Mouse (Mus musculus): Measurements from ENCODE around the gene Hist2h2bb. TPM values are rescaled to one million over a fixed set of nuclear protein-coding genes. Genes with fewer than 3 reads are reported as not detected.
A peak's percentile ranks its signal among the peaks of the same experiment; 100 is the strongest.
"Not testable (repeated sequence)": the region's sequence is repeated elsewhere in the genome, so short reads cannot be mapped to it uniquely, and the experiment has no call there.

Hist2h2bb gene
- polyA plus RNA-seq, 1 experiment from 2014 or later = 2.1 TPM

DNA sequence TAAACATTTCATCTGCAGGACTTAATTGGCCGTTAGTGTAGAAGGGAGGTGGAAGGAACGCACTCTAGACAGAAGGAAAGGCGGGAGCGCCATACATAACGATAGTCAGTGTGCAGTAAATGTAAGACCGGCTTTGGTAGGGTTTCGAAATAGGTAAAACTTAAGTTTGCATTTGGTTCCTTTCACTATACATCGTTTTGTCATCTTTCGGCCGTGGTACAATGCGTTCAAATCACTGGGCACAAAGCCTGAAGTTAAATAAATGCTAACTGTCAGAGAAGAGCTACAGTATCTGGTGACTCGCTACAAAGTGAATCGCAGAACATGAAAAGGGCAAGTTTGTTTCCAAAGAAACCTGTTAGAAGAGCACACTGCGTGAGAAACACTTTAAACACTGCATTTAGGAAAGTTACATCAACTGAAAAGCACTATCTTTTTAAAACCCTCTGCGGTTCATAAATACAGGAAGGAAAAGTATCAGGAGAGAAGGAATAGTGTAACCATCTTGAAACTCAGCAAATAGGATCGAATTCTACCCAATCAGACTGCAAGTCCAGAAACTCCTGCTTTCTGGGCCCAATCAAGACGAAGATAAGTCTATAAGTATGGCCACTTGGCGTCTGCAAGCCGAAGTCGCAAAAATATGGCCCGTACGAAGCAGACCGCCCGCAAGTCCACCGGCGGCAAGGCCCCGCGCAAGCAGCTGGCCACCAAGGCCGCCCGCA lies 1.3 kb upstream of the Hist2h2bb start, which contains the start of gene Hist2h3b:
Gene Hist2h3b, plus strand, starts transcription at position 604 of the 725 bp plus-strand sequence.
- 20% methylated on average over 28 of the region's 30 CpGs for WGBS
- H3K4me3 ChIP-seq (ENCODE audit: low read length) = peak within 1 kb of the TSS; percentile 59
- no peaks in the 10 kb centered on the region for H3K36me3 ChIP-seq (ENCODE audit: control insufficient read depth, insufficient read depth, low read length)
- H3K9me3 ChIP-seq (ENCODE audit: control insufficient read depth, low read length) = no peaks in the 10 kb centered on the region
- H3K27me3 ChIP-seq (replicated peaks; ENCODE audit: control insufficient read depth, insufficient read depth, low read length) = no peaks in the 10 kb centered on the region
- H3K9ac ChIP-seq (ENCODE audit: low read depth, low read length) = peak within 1 kb of the TSS; percentile 59
- H3K4me1 ChIP-seq (ENCODE audit: control insufficient read depth, insufficient read depth, low read depth, low read length) = peaks cover 12% of the 10 kb centered on the region
- peak; percentile 79 for ATAC-seq
- H3K4me2 ChIP-seq (ENCODE audit: low read length) = peak within 1 kb of the TSS; percentile 95
- H3K27ac ChIP-seq (ENCODE audit: low read depth, low read length) = peak within 1 kb of the TSS; percentile 93

GRCm38 (mm10) chr3:96268776-96269378 lies 675 bp upstream of the Hist2h2bb start:
- Histone ChIP-seq H3K4me3 (ENCODE audit: low read length) (peak overlapping the region; percentile 59), H3K4me2 (ENCODE audit: low read length) (peak overlapping the region; percentile 95), H3K4me1 (ENCODE audit: control insufficient read depth, insufficient read depth, low read depth, low read length) (peaks cover 10% of the 10 kb centered on the region), H3K9ac (ENCODE audit: low read depth, low read length) (peak overlapping the region; percentile 59), H3K27ac (ENCODE audit: low read depth, low read length) (peak overlapping the region; percentile 93)
- ATAC-seq = peak; percentile 35
- not testable (repeated sequence) for H3K27me3 ChIP-seq (replicated peaks; ENCODE audit: control insufficient read depth, insufficient read depth, low read length); H3K9me3 ChIP-seq (ENCODE audit: control insufficient read depth, low read length); H3K36me3 ChIP-seq (ENCODE audit: control insufficient read depth, insufficient read depth, low read length)
- 0% methylated on average over 11 of the region's 44 CpGs for whole genome bisulfite sequencing

DNA sequence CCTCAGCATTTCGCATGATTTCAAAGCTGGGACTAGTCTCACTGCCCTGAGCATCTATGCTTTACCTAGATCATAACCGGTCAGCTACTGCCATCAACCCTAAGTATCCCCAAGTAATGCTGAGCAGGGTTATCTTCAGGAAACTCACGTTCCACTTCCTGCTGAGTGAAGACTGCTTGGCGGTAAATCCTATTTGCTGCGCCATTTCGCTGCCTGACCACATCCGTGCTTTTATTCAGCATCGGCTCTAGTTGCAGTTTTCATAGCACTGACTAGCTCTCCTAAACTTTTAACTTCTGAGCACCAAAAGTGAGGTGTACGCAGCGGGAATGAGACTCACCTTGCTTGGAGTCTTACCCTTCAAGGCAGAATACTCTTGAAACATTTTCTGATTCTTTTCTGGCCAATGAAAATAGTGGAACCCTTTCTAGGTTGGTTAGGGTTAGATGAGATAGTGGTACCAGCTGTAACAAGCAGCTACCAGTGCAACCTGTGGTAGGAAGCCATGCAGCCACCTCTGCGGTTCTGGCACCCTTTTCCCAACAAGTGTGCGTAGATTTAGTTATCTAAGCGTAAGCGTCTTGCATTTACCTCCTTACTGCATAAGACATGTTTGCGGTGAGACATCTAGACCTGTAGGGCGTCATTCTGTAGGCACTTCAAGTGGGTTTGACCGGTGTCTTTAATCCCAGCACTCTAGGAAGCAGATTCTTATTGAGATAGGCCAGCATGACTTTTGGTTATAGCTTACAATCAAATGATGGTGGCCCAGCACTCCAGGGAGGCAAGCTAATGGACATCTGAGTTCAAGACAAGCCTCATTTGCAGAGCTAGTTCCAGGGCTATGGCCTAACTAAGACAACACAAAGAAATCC lies 4.3 kb downstream of the Hist2h2bb start:
- WGBS = 92% methylated on average over 17 of the region's 17 CpGs
- Histone ChIP-seq H3K9ac (ENCODE audit: low read depth, low read length) (no peak overlapping the region), H3K4me2 (ENCODE audit: low read length) (no peak overlapping the region), H3K36me3 (ENCODE audit: control insufficient read depth, insufficient read depth, low read length) (no peaks in the 10 kb centered on the region), H3K4me1 (ENCODE audit: control insufficient read depth, insufficient read depth, low read depth, low read length) (no peaks in the 10 kb centered on the region), H3K27me3 (replicated peaks; ENCODE audit: control insufficient read depth, insufficient read depth, low read length) (no peaks in the 10 kb centered on the region), H3K9me3 (ENCODE audit: control insufficient read depth, low read length) (no peaks in the 10 kb centered on the region), H3K27ac (ENCODE audit: low read depth, low read length) (no peak overlapping the region), H3K4me3 (ENCODE audit: low read length) (no peak overlapping the region)
- no peak for ATAC-seq

- Histone ChIP-seq H3K4me3 (ENCODE audit: low read length) (peak overlapping the region; percentile 53), H3K27me3 (replicated peaks; ENCODE audit: control insufficient read depth, insufficient read depth, low read length) (peaks cover 2% of the 10 kb centered on the region; the same call in 1 of the 2 replicates)
- ATAC-seq = no peak
These were observed 7.9 kb downstream of the Hist2h2bb start for GRCm38 (mm10) chr3:96277428-96277799.

DNA sequence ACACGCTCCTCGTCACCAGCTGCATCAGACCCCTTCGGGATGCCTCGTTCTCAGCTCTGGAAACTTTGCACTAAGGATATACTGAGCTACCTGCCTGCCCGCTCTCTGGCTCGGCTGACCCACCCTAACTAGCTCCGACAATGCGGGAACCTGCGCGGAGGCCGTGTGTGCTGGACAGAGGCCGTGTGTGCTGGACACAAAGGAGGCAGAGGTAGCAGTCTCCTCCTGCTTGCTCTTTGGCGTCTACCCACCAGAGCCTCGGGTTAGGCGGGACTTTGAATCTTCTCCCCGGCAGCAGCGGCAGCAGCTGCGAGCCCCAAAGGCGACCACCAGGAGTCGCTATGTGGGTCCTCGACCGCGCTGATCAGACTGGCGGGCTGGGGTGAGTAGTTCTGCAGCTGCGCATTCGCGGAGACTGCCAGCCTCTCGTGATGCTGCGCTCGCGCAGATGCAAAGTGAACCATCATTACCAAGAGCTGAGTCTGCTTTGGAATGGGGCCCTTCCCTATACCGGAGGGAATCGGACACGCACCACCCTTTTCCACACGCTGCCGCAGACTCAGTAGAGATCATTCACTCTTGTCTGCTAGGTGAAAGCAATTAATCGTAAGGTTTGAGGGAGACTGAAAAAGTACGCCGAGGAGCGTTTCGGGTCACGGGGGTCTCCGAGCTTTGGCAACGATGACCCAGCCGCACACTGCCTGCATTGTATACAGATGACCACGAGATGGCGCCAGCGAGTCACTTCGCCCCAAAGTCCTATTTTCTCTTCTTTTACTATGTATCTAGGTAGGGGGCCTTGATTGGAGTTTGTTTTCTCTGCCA lies 8.5 kb downstream of the Hist2h2bb start:
- Histone ChIP-seq H3K4me1 (ENCODE audit: control insufficient read depth, insufficient read depth, low read depth, low read length) (no peaks in the 10 kb centered on the region), H3K9ac (ENCODE audit: low read depth, low read length) (peak overlapping the region; percentile 69), H3K4me3 (ENCODE audit: low read length) (peak overlapping the region; percentile 53), H3K36me3 (ENCODE audit: control insufficient read depth, insufficient read depth, low read length) (no peaks in the 10 kb centered on the region), H3K9me3 (ENCODE audit: control insufficient read depth, low read length) (no peaks in the 10 kb centered on the region), H3K4me2 (ENCODE audit: low read length) (peak overlapping the region; percentile 92), H3K27ac (ENCODE audit: low read depth, low read length) (peak overlapping the region; percentile 88), H3K27me3 (replicated peaks; ENCODE audit: control insufficient read depth, insufficient read depth, low read length) (peaks cover 3% of the 10 kb centered on the region)
- ATAC-seq = peak; percentile 99
- WGBS = under 1% methylated on average over 49 of the region's 49 CpGs

More at GRCm38 (mm10) chr3:96277428-96277799, 7.9 kb downstream of the Hist2h2bb start:
- Histone ChIP-seq H3K27ac (ENCODE audit: low read depth, low read length) (peak overlapping the region; percentile 88; the same call in 1 of the 2 replicates), H3K36me3 (ENCODE audit: control insufficient read depth, insufficient read depth, low read length) (no peaks in the 10 kb centered on the region), H3K9ac (ENCODE audit: low read depth, low read length) (peak overlapping the region; percentile 69), H3K4me1 (ENCODE audit: control insufficient read depth, insufficient read depth, low read depth, low read length) (no peaks in the 10 kb centered on the region), H3K4me2 (ENCODE audit: low read length) (peak overlapping the region; percentile 92), H3K9me3 (ENCODE audit: control insufficient read depth, low read length) (no peaks in the 10 kb centered on the region)
- WGBS = 20% methylated on average over 8 of the region's 8 CpGs

DNA sequence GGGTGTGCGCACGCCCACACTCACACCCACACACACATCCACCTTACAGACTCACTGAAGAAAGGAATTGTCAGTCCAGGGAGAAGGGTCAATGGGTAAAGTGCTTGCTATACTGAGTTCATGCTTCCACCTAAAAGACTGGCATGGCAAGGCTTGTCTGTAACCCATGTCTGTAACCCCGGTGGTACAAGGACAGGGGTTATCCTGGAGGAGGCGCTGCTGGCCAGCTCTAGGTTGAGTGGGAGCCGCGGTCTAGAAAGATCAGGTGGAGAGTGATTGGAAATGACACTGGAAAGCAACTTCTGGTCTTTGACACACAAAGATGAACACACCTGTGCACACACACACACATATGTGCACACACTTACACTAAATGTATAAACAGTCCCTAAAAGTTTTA lies 11.1 kb downstream of the Hist2h2bb start:
- H3K36me3 ChIP-seq (ENCODE audit: control insufficient read depth, insufficient read depth, low read length) = no peaks in the 10 kb centered on the region
- H3K9me3 ChIP-seq (ENCODE audit: control insufficient read depth, low read length) = no peaks in the 10 kb centered on the region
- WGBS = 57% methylated on average over 6 of the region's 6 CpGs
- no peak overlapping the region for H3K9ac ChIP-seq (ENCODE audit: low read depth, low read length)
- H3K4me3 ChIP-seq (ENCODE audit: low read length) = no peak overlapping the region
- no peak overlapping the region for H3K27ac ChIP-seq (ENCODE audit: low read depth, low read length)
- ATAC-seq = no peak
- H3K27me3 ChIP-seq (replicated peaks; ENCODE audit: control insufficient read depth, insufficient read depth, low read length) = peaks cover 10% of the 10 kb centered on the region
- H3K4me2 ChIP-seq (ENCODE audit: low read length) = no peak overlapping the region
- H3K4me1 ChIP-seq (ENCODE audit: control insufficient read depth, insufficient read depth, low read depth, low read length) = no peaks in the 10 kb centered on the region

DNA sequence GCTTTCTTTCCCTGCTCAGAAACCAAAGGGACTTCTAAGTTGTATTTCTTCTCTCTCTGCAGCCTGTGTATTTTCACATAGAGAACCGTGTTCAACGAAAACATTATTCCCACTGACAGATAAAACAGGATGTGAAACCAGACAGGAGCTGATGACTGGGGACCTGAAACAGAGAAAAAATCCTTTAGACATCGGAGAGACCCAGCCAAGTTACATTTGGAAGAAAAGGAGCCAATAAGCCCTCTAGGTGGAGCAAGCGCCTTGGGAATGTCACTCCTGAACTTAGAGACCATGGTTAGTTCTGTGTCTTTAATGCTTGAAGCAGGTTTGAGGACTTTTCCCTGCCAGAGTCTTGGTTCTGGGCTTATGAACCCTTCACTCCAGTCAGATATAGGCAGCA lies 14.9 kb downstream of the Hist2h2bb start:
- H3K27ac ChIP-seq (ENCODE audit: low read depth, low read length) = no peak overlapping the region
- H3K4me3 ChIP-seq (ENCODE audit: low read length) = no peak overlapping the region
- no peak overlapping the region for H3K9ac ChIP-seq (ENCODE audit: low read depth, low read length)
- no peak overlapping the region for H3K4me2 ChIP-seq (ENCODE audit: low read length)
- no peak for ATAC-seq
- 19% methylated on average over 4 of the region's 4 CpGs for WGBS
- peaks cover 13% of the 10 kb centered on the region for H3K27me3 ChIP-seq (replicated peaks; ENCODE audit: control insufficient read depth, insufficient read depth, low read length)
- no peaks in the 10 kb centered on the region for H3K4me1 ChIP-seq (ENCODE audit: control insufficient read depth, insufficient read depth, low read depth, low read length)
- H3K9me3 ChIP-seq (ENCODE audit: control insufficient read depth, low read length) = no peaks in the 10 kb centered on the region
- H3K36me3 ChIP-seq (ENCODE audit: control insufficient read depth, insufficient read depth, low read length) = no peaks in the 10 kb centered on the region

DNA sequence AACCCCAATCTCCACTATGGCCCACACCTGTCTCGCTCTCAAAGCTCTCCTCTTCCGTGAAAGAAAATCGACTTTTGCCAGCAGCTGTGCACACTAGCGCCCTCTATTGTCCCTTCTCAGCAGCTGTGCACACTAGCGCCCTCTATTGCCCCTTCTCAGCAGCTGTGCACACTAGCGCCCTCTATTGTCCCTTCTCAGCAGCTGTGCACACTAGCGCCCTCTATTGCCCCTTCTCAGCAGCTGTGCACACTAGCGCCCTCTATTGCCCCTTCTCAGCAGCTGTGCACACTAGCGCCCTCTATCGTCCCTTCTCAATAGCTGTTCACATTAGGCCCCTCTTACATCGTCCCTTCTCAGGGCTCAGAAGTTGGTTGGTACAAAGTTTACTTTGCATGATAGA lies 17.8 kb downstream of the Hist2h2bb start:
- WGBS = 91% methylated on average over 11 of the region's 11 CpGs

More for the DNA sequence above, 17.8 kb downstream of the Hist2h2bb start:
- H3K4me2 ChIP-seq (ENCODE audit: low read length); H3K4me3 ChIP-seq (ENCODE audit: low read length); H3K9me3 ChIP-seq (ENCODE audit: control insufficient read depth, low read length); H3K9ac ChIP-seq (ENCODE audit: low read depth, low read length); H3K27ac ChIP-seq (ENCODE audit: low read depth, low read length); H3K36me3 ChIP-seq (ENCODE audit: control insufficient read depth, insufficient read depth, low read length); H3K4me1 ChIP-seq (ENCODE audit: control insufficient read depth, insufficient read depth, low read depth, low read length); ATAC-seq: not testable (repeated sequence)
- H3K27me3 ChIP-seq (replicated peaks; ENCODE audit: control insufficient read depth, insufficient read depth, low read length) = peaks cover 12% of the 10 kb centered on the region
